Mouse (Mus musculus): Measurements from ENCODE around the gene Sp8.

- TF ChIP-seq POLR2A (IDR thresholded peaks at IDR 0.05; ENCODE audit: control insufficient read depth, extremely low read depth, insufficient read depth, low read length, poor library complexity) (no peak), CTCF (IDR thresholded peaks at IDR 0.05; ENCODE audit: borderline replicate concordance, control insufficient read depth, extremely low read depth, insufficient read depth, low read length, poor library complexity) (no peak)
Observed at GRCm38 (mm10) chr12:118814561-118814960, 31.6 kb upstream of the Sp8 start.

Data from thymus, adult 2 months (tissue).